Mouse (Mus musculus): ENCODE measurements at regions not wholly inside any gene's neighbourhood (a gene's known extent, or its start where the extent isn't known, plus 50 kb on each side); places are given as distances from the start of the nearest gene placed in this dataset.

DNA sequence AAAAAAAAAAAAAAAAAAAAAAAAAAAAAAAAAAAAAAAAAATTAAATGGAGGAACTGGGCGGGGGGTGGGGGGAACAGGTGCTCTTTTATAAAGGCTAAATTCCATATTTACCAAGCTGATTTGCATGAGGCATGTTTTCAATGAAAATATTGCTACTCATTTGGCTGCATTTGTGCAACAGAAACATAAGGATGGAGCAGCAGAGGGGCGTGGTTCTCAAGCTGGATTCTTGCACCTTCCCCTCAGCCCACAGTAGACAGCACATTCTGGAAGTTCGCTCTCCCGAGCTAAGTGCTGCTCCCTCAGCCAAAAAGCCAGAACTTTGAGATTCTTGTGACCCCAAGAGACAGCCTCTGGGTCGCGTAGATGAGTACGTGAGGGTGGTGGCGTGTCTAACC is 201.8 kb downstream of the Cdca7 start:
- Histone ChIP-seq H3K36me3 (ENCODE audit: control insufficient read depth, insufficient read depth, low read length) (no peaks in the 10 kb centered on the region), H3K9me3 (ENCODE audit: control insufficient read depth, low read length) (no peaks in the 10 kb centered on the region), H3K27me3 (ENCODE audit: control insufficient read depth, insufficient read depth, low read length) (no peaks in the 10 kb centered on the region), H3K4me3 (ENCODE audit: low read length) (no peak overlapping the region), H3K4me1 (ENCODE audit: control insufficient read depth, insufficient read depth, low read length) (no peaks in the 10 kb centered on the region), H3K4me2 (replicated peaks; ENCODE audit: low read depth, low read length) (no peak overlapping the region), H3K9ac (ENCODE audit: low read depth, low read length) (no peak overlapping the region), H3K27ac (ENCODE audit: low read depth, low read length) (no peak overlapping the region)
- no peak for ATAC-seq (ENCODE audit: low FRiP score, low TSS enrichment)
- 85% methylated on average over 8 of the region's 8 CpGs for WGBS

DNA sequence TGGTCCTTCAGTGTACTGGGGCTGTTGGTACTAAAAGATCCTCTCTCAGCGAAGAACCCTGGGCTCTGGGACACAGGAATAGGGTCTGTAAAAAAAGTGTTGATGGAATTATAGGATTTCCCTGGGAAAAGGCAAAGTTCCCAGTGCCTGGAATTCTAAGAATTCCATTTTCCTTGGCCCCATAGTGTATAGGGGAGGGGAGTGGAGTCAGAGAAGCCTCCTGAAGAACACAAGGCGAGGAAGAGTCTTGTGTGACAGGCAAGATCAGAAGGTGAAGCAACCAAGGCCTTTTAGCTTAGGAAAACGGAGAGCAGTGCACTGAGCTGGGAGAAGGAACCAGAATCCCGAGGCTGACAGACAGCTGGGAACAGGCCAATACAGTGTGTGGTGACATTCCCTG is 212.1 kb downstream of the Cdca7 start:
- H3K4me2 ChIP-seq (replicated peaks; ENCODE audit: low read depth, low read length) = no peak overlapping the region
- H3K4me1 ChIP-seq (ENCODE audit: control insufficient read depth, insufficient read depth, low read length) = no peaks in the 10 kb centered on the region
- no peak overlapping the region for H3K4me3 ChIP-seq (ENCODE audit: low read length)
- no peak overlapping the region for H3K27ac ChIP-seq (ENCODE audit: low read depth, low read length)
- WGBS = 68% methylated on average over 4 of the region's 4 CpGs
- no peak for ATAC-seq (ENCODE audit: low FRiP score, low TSS enrichment)
- H3K9me3 ChIP-seq (ENCODE audit: control insufficient read depth, low read length) = peaks cover 8% of the 10 kb centered on the region
- H3K27me3 ChIP-seq (ENCODE audit: control insufficient read depth, insufficient read depth, low read length) = no peaks in the 10 kb centered on the region
- no peak overlapping the region for H3K9ac ChIP-seq (ENCODE audit: low read depth, low read length)
- no peaks in the 10 kb centered on the region for H3K36me3 ChIP-seq (ENCODE audit: control insufficient read depth, insufficient read depth, low read length)

DNA sequence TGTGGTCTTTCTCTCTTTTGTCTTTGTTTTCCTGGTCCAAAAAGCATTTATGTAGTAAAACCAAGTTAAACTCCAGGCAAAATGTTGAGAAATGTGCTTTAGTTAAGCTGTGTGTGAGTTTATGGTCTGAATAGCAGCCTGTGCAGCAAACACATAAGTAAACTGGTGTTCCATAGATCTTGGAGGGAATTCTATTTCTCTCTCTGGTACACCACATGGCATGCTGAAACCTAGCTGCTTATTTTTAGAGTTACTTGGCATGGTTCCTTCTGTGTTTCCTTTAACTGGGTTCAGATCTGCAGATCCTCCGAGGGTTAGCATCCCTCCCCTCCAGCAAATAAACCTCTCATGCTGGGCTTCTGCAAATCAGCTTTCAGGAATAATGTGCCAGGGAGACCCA is 225.1 kb downstream of the Cdca7 start:
- WGBS = 68% methylated on average over 1 of the region's 1 CpGs
- Histone ChIP-seq H3K4me3 (ENCODE audit: low read length) (no peak overlapping the region), H3K27ac (ENCODE audit: low read depth, low read length) (no peak overlapping the region), H3K27me3 (ENCODE audit: control insufficient read depth, insufficient read depth, low read length) (no peaks in the 10 kb centered on the region), H3K9me3 (ENCODE audit: control insufficient read depth, low read length) (no peaks in the 10 kb centered on the region), H3K9ac (ENCODE audit: low read depth, low read length) (no peak overlapping the region), H3K4me2 (replicated peaks; ENCODE audit: low read depth, low read length) (no peak overlapping the region), H3K36me3 (ENCODE audit: control insufficient read depth, insufficient read depth, low read length) (no peaks in the 10 kb centered on the region), H3K4me1 (ENCODE audit: control insufficient read depth, insufficient read depth, low read length) (no peaks in the 10 kb centered on the region)
- ATAC-seq (ENCODE audit: low FRiP score, low TSS enrichment) = no peak

DNA sequence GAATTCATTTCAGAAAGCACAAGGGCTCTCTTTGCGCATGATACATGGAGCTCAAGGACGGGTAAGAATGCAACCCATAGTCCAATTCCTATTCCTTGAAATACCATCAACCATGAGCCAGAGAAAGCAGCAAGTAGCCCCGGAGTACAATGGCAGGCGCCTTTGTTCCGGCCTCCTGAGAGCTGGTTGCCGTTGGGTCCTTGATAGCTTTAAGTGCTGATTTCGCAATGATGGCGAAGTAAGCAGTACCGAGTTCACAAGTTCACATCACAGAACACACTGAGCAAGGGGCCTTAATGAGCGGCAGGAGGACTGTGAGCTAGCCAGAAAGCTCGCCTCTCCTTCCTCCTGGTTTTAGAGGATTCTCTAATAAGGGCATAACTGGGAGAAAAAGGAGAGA is 227.3 kb downstream of the Cdca7 start:
- WGBS = 85% methylated on average over 11 of the region's 11 CpGs
- no peaks in the 10 kb centered on the region for H3K27me3 ChIP-seq (ENCODE audit: control insufficient read depth, insufficient read depth, low read length)
- no peaks in the 10 kb centered on the region for H3K36me3 ChIP-seq (ENCODE audit: control insufficient read depth, insufficient read depth, low read length)
- no peak overlapping the region for H3K9ac ChIP-seq (ENCODE audit: low read depth, low read length)
- H3K4me2 ChIP-seq (replicated peaks; ENCODE audit: low read depth, low read length) = no peak overlapping the region
- H3K4me1 ChIP-seq (ENCODE audit: control insufficient read depth, insufficient read depth, low read length) = no peaks in the 10 kb centered on the region
- no peak for ATAC-seq (ENCODE audit: low FRiP score, low TSS enrichment)
- no peak overlapping the region for H3K4me3 ChIP-seq (ENCODE audit: low read length)
- no peaks in the 10 kb centered on the region for H3K9me3 ChIP-seq (ENCODE audit: control insufficient read depth, low read length)
- H3K27ac ChIP-seq (ENCODE audit: low read depth, low read length) = no peak overlapping the region

DNA sequence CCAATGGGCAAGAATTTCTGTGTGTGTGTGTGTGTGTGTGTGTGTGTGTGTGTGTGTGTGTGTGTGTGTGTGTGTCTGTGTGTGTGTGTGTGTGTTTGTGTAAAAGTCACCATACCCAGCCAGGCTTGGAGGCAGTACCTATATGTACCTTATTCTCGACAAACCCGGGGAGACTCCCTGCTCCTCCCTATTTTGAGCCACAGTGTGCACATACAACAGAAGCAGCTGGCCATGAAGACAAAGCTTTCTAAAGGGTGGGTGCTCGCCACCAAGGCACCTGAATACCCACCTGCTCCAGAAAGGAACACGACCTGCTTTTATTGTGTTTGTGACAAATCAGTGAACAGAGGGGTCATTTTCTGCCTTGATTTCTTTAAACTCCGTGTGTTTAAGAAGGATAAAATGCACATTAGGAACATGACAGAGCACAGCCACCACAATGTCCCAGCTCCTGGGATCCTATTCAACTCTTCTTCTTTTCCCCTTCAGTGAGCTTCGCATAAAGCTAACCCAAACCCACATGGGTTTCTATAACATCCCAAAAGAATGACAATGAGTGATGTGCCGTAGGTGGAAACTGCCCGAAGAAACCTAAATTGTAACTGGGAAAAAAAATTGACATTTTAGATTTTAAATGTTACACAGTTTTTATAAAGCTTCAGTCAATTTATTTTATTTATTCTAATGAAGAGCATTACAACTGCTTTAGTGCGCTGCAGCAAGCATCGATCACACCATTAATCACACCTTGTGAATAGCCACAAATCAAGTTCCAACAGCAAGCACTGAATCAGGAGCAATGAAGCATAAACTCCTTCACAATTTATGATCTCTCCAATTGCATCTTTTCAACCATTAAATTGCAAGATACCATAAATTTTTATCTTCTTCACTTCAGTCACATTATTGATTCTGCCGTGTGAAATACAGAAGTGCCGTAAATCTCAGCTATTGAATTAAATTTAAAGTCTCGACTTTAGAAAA is 232.0 kb downstream of the Cdca7 start:
- H3K27ac ChIP-seq (ENCODE audit: low read depth, low read length) = no peak overlapping the region
- no peak for ATAC-seq (ENCODE audit: low FRiP score, low TSS enrichment)
- no peaks in the 10 kb centered on the region; the same call in 1 of the 2 replicates for H3K27me3 ChIP-seq (ENCODE audit: control insufficient read depth, insufficient read depth, low read length)
- WGBS = 32% methylated on average over 13 of the region's 13 CpGs
- no peak overlapping the region for H3K4me3 ChIP-seq (ENCODE audit: low read length)
- no peaks in the 10 kb centered on the region for H3K36me3 ChIP-seq (ENCODE audit: control insufficient read depth, insufficient read depth, low read length)
- no peaks in the 10 kb centered on the region for H3K4me1 ChIP-seq (ENCODE audit: control insufficient read depth, insufficient read depth, low read length)
- no peaks in the 10 kb centered on the region for H3K9me3 ChIP-seq (ENCODE audit: control insufficient read depth, low read length)
- H3K4me2 ChIP-seq (replicated peaks; ENCODE audit: low read depth, low read length) = no peak overlapping the region
- H3K9ac ChIP-seq (ENCODE audit: low read depth, low read length) = no peak overlapping the region

DNA sequence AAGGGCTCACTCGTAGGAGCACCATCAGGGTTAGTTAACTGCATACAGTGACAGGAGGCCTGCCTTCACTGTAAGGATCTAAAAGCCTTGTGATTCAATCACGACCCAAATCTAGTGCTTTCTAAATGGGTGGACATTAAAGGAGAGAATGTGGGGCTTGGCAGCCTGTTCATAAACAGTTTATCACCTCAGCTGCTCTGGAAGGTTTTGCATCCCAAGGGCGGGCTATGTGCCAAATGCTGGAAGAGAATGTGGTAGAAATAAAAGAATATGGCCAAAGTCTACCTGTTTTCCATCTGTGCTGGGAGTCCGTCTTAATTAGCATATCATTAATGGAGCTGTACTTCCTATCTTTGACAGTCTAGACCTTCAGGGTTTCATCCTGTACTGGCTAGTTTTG is 241.0 kb downstream of the Cdca7 start:
- H3K4me3 ChIP-seq (ENCODE audit: low read length) = no peak overlapping the region
- no peaks in the 10 kb centered on the region for H3K27me3 ChIP-seq (ENCODE audit: control insufficient read depth, insufficient read depth, low read length)
- no peak overlapping the region for H3K9ac ChIP-seq (ENCODE audit: low read depth, low read length)
- 85% methylated on average over 4 of the region's 4 CpGs for WGBS
- no peak overlapping the region for H3K27ac ChIP-seq (ENCODE audit: low read depth, low read length)
- no peaks in the 10 kb centered on the region for H3K4me1 ChIP-seq (ENCODE audit: control insufficient read depth, insufficient read depth, low read length)
- ATAC-seq (ENCODE audit: low FRiP score, low TSS enrichment) = no peak
- H3K36me3 ChIP-seq (ENCODE audit: control insufficient read depth, insufficient read depth, low read length) = no peaks in the 10 kb centered on the region
- H3K4me2 ChIP-seq (replicated peaks; ENCODE audit: low read depth, low read length) = no peak overlapping the region
- no peaks in the 10 kb centered on the region for H3K9me3 ChIP-seq (ENCODE audit: control insufficient read depth, low read length)

DNA sequence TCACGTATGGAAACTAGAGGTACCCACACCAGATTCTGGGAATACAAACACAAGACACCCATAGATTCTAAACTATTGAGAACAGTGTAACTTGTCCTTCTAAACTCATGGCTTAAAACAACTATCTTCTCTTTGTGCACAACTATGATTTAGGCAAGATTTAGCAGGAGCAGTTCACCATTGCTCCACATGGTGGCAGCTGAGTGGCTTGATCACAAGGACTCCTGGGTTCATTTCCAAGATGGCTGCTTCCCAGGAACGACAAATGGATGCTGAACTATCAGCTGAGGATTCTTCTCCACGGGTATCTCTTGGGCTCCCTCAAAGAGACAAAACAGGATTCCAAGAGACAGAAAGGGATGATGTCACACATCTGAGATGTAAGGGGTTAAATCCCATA is 251.5 kb downstream of the Sp3 start:
- Histone ChIP-seq H3K27me3 (ENCODE audit: control insufficient read depth, insufficient read depth, low read length) (no peaks in the 10 kb centered on the region), H3K4me1 (ENCODE audit: control insufficient read depth, insufficient read depth, low read length) (no peaks in the 10 kb centered on the region), H3K36me3 (ENCODE audit: control insufficient read depth, insufficient read depth, low read length) (no peaks in the 10 kb centered on the region), H3K27ac (ENCODE audit: low read depth, low read length) (no peak overlapping the region), H3K4me2 (replicated peaks; ENCODE audit: low read depth, low read length) (no peak overlapping the region), H3K4me3 (ENCODE audit: low read length) (no peak overlapping the region), H3K9ac (ENCODE audit: low read depth, low read length) (no peak overlapping the region), H3K9me3 (ENCODE audit: control insufficient read depth, low read length) (no peaks in the 10 kb centered on the region)
- 47% methylated on average over 3 of the region's 3 CpGs for WGBS
- ATAC-seq (ENCODE audit: low FRiP score, low TSS enrichment) = no peak

DNA sequence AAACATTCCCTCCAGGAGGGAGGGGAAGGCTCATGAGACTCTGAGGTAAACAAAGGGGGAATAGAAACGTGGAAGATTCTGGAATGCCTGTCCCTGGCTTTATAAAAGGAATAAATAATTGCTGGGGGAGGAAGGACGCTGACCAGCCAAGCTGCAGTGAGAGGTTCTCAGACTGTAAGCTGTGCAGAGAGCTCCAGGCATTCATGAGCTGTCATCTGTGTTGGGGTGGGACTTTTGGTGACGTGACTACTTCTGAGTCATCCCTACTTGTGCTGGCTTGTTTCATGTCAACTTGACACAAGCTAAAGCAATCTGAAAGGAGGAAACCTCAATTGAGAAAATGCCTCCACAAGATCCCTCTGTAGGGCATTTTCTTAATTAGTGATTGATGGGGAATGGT is 246.9 kb downstream of the Sp3 start:
- H3K4me3 ChIP-seq (ENCODE audit: low read length) = no peak overlapping the region
- H3K4me1 ChIP-seq (ENCODE audit: control insufficient read depth, insufficient read depth, low read length) = no peaks in the 10 kb centered on the region
- 52% methylated on average over 3 of the region's 3 CpGs for WGBS
- no peaks in the 10 kb centered on the region for H3K36me3 ChIP-seq (ENCODE audit: control insufficient read depth, insufficient read depth, low read length)
- no peak overlapping the region for H3K9ac ChIP-seq (ENCODE audit: low read depth, low read length)
- no peaks in the 10 kb centered on the region for H3K27me3 ChIP-seq (ENCODE audit: control insufficient read depth, insufficient read depth, low read length)
- no peaks in the 10 kb centered on the region for H3K9me3 ChIP-seq (ENCODE audit: control insufficient read depth, low read length)
- ATAC-seq (ENCODE audit: low FRiP score, low TSS enrichment) = no peak
- H3K27ac ChIP-seq (ENCODE audit: low read depth, low read length) = no peak overlapping the region
- no peak overlapping the region for H3K4me2 ChIP-seq (replicated peaks; ENCODE audit: low read depth, low read length)

DNA sequence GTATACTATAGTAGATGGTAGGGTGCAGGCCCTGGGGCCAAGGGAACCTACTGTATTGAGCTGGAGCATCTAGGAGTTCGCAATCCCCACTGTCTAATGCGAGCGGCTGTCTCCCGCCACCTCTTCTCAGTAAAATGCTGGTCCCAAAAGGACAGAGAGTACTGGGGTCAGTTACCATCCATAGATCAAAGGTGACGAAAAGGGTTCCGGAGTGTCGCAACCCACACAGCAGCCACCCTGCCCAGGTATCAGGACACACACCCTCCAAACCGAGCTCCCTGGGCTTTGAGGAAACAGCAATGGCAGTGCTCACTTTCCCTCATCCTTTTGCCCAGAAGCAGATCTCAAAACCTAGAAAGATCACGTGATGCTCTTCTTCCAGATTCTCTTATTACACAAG is 245.2 kb downstream of the Sp3 start:
- WGBS = 77% methylated on average over 9 of the region's 9 CpGs
- Histone ChIP-seq H3K27me3 (ENCODE audit: control insufficient read depth, insufficient read depth, low read length) (no peaks in the 10 kb centered on the region), H3K27ac (ENCODE audit: low read depth, low read length) (no peak overlapping the region), H3K4me3 (ENCODE audit: low read length) (no peak overlapping the region), H3K9me3 (ENCODE audit: control insufficient read depth, low read length) (no peaks in the 10 kb centered on the region), H3K9ac (ENCODE audit: low read depth, low read length) (no peak overlapping the region), H3K36me3 (ENCODE audit: control insufficient read depth, insufficient read depth, low read length) (no peaks in the 10 kb centered on the region), H3K4me1 (ENCODE audit: control insufficient read depth, insufficient read depth, low read length) (no peaks in the 10 kb centered on the region), H3K4me2 (replicated peaks; ENCODE audit: low read depth, low read length) (no peak overlapping the region)
- ATAC-seq (ENCODE audit: low FRiP score, low TSS enrichment) = no peak

Measured in kidney, embryonic 14.5 days (tissue).